8 mouse cellular contexts compared by ENCODE assay signal in genomic region chr7:29168791-29169230, GRCm38 (mm10). TPM values are rescaled to one million over a fixed set of nuclear protein-coding genes. Genes with fewer than 3 reads are reported as not detected.
DNase-seq lines count a peak whose midpoint lies in the region; ATAC-seq lines count a peak whose summit lies in the region.

No protein-coding gene starts in this region.

- H3K36me3 ChIP-seq in lung, embryonic 16.5 days (ENCODE audit: control insufficient read depth, insufficient read depth, low read length), result peaks cover 4% of the 10 kb centered on the region
- peaks cover 11% of the 10 kb centered on the region for H3K36me3 ChIP-seq in forebrain, embryonic 15.5 days
- peaks cover 3% of the 10 kb centered on the region; the same call in 1 of the 2 replicates for H3K36me3 ChIP-seq in liver, embryonic 16.5 days (ENCODE audit: control insufficient read depth, insufficient read depth)
- H3K36me3 ChIP-seq in stomach, embryonic 16.5 days (ENCODE audit: control insufficient read depth, insufficient read depth, low read length), result 0 out of 2 replicates have a peak, but pooled peaks cover 9% of the 10 kb centered on the region

- peak; percentile 30 to 46 for DNase-seq in cerebellum, adult 18-20 months
- no peak for DNase-seq in lung, postnatal 36 days
- DNase-seq in T-cell, adult 2 months (ENCODE audit: low spot score), result no peak

- under 1% methylated on average over 14 of the region's 14 CpGs for WGBS in lung, embryonic 16.5 days
- under 1% methylated on average over 14 of the region's 14 CpGs for WGBS in forebrain, embryonic 15.5 days
- 1% methylated on average over 14 of the region's 14 CpGs for WGBS in liver, embryonic 16.5 days (ENCODE audit: insufficient replicate concordance)
- WGBS in stomach, embryonic 16.5 days, result 2% methylated on average over 14 of the region's 14 CpGs

- ATAC-seq in cerebellum, adult (ENCODE audit: insufficient number of reproducible peaks, low FRiP score, low TSS enrichment), result no peak
- ATAC-seq in lung, embryonic 16.5 days (ENCODE audit: low read depth), result no peak
- ATAC-seq in forebrain, embryonic 15.5 days (replicated peaks), result peak; percentile 42
- no peak for ATAC-seq in liver, embryonic 16.5 days (ENCODE audit: low read depth)
- ATAC-seq in stomach, embryonic 16.5 days (ENCODE audit: insufficient read depth, low FRiP score), result no peak

- H3K9me3 ChIP-seq in lung, embryonic 16.5 days (ENCODE audit: control insufficient read depth, low read length), result no peaks in the 10 kb centered on the region
- H3K9me3 ChIP-seq in forebrain, embryonic 15.5 days, result no peaks in the 10 kb centered on the region
- no peaks in the 10 kb centered on the region for H3K9me3 ChIP-seq in liver, embryonic 16.5 days (replicated peaks; ENCODE audit: control insufficient read depth, low read length)
- no peaks in the 10 kb centered on the region for H3K9me3 ChIP-seq in stomach, embryonic 16.5 days (replicated peaks; ENCODE audit: control insufficient read depth, low read length)

- no peak overlapping the region for H3K27ac ChIP-seq in lung, embryonic 16.5 days (ENCODE audit: low read length)
- peak overlapping the region; percentile 86 for H3K27ac ChIP-seq in forebrain, embryonic 15.5 days (replicated peaks)
- H3K27ac ChIP-seq in liver, embryonic 16.5 days (ENCODE audit: low read length), result no peak overlapping the region
- H3K27ac ChIP-seq in stomach, embryonic 16.5 days (ENCODE audit: low read length), result 0 out of 2 replicates have a peak overlapping the region, but pooled peaks have one; percentile 87

- H3K4me3 ChIP-seq in lung, embryonic 16.5 days (ENCODE audit: low read length), result peak overlapping the region; percentile 52
- peak overlapping the region; percentile 83 for H3K4me3 ChIP-seq in forebrain, embryonic 15.5 days
- H3K4me3 ChIP-seq in liver, embryonic 16.5 days (ENCODE audit: low read depth, low read length), result peak overlapping the region; percentile 59
- H3K4me3 ChIP-seq in stomach, embryonic 16.5 days (replicated peaks; ENCODE audit: low read length), result peak overlapping the region; percentile 67

- H3K27me3 ChIP-seq in lung, embryonic 16.5 days (ENCODE audit: control insufficient read depth, insufficient read depth, low read depth, low read length), result peaks cover 41% of the 10 kb centered on the region
- peaks cover 32% of the 10 kb centered on the region for H3K27me3 ChIP-seq in forebrain, embryonic 15.5 days
- H3K27me3 ChIP-seq in liver, embryonic 16.5 days (ENCODE audit: control insufficient read depth, insufficient read depth, low read depth, low read length), result peaks cover 67% of the 10 kb centered on the region
- H3K27me3 ChIP-seq in stomach, embryonic 16.5 days (ENCODE audit: control insufficient read depth, insufficient read depth, low read length), result peaks cover 26% of the 10 kb centered on the region

- peak overlapping the region; percentile 66 for H3K9ac ChIP-seq in lung, embryonic 16.5 days (ENCODE audit: low read length)
- H3K9ac ChIP-seq in forebrain, embryonic 15.5 days (replicated peaks), result peak overlapping the region; percentile 67
- H3K9ac ChIP-seq in liver, embryonic 16.5 days (ENCODE audit: low read depth, low read length), result no peak overlapping the region
- peak overlapping the region; percentile 76 for H3K9ac ChIP-seq in stomach, embryonic 16.5 days (ENCODE audit: low read length)

- peaks cover 25% of the 10 kb centered on the region for H3K4me1 ChIP-seq in lung, embryonic 16.5 days (replicated peaks; ENCODE audit: control insufficient read depth, insufficient read depth, low read length)
- H3K4me1 ChIP-seq in forebrain, embryonic 15.5 days, result peaks cover 40% of the 10 kb centered on the region
- peaks cover 28% of the 10 kb centered on the region for H3K4me1 ChIP-seq in liver, embryonic 16.5 days (ENCODE audit: control insufficient read depth, low read depth, low read length)
- H3K4me1 ChIP-seq in stomach, embryonic 16.5 days (ENCODE audit: control insufficient read depth, insufficient read depth, low read length), result peaks cover 22% of the 10 kb centered on the region

- H3K4me2 ChIP-seq in lung, embryonic 16.5 days (ENCODE audit: low read depth, low read length), result peak overlapping the region; percentile 84
- H3K4me2 ChIP-seq in forebrain, embryonic 15.5 days (replicated peaks), result peak overlapping the region; percentile 82
- H3K4me2 ChIP-seq in liver, embryonic 16.5 days (ENCODE audit: low read depth, low read length), result peak overlapping the region; percentile 76
- H3K4me2 ChIP-seq in stomach, embryonic 16.5 days (ENCODE audit: low read depth, low read length), result peak overlapping the region; percentile 96

RNA-seq across cellular contexts. Expression of gene Ggn, which starts 1.2 kb away (rescaled TPM):
- polyA plus RNA-seq in lung, embryonic 16.5 days (2015; fragmentation: Nextera tagmentation; extraction: Ambion mirVana), result 0.67 and 1.5 TPM in 2 replicates
- polyA plus RNA-seq in forebrain, embryonic 15.5 days (2015; fragmentation: Nextera tagmentation; extraction: Ambion mirVana), result 0.18 TPM in 2 replicates
- polyA plus RNA-seq in liver, embryonic 16.5 days (2015; fragmentation: Nextera tagmentation; extraction: Ambion mirVana), result 0.09 TPM in 1 of 2 replicates, not detected in the other
- 0.51 and 0.56 TPM in 2 replicates for polyA plus RNA-seq in stomach, embryonic 16.5 days (2015; fragmentation: Nextera tagmentation; extraction: Ambion mirVana)

RNA-seq across cellular contexts. Expression of gene Spred3, which starts 1.4 kb away (rescaled TPM):
- 1.2 and 2.0 TPM in 2 replicates for polyA plus RNA-seq in lung, embryonic 16.5 days (2015; fragmentation: Nextera tagmentation; extraction: Ambion mirVana)
- 6.4 TPM in 2 replicates for polyA plus RNA-seq in forebrain, embryonic 15.5 days (2015; fragmentation: Nextera tagmentation; extraction: Ambion mirVana)
- polyA plus RNA-seq in liver, embryonic 16.5 days (2015; fragmentation: Nextera tagmentation; extraction: Ambion mirVana), result 0.19 and 0.25 TPM in 2 replicates
- 1.6 and 2.2 TPM in 2 replicates for polyA plus RNA-seq in stomach, embryonic 16.5 days (2015; fragmentation: Nextera tagmentation; extraction: Ambion mirVana)

RNA-seq across cellular contexts. Expression of gene Psmd8, which starts 11.7 kb away (rescaled TPM):
- polyA plus RNA-seq in lung, embryonic 16.5 days (2015; fragmentation: Nextera tagmentation; extraction: Ambion mirVana), result 256 and 273 TPM in 2 replicates
- polyA plus RNA-seq in forebrain, embryonic 15.5 days (2015; fragmentation: Nextera tagmentation; extraction: Ambion mirVana), result 269 and 274 TPM in 2 replicates
- polyA plus RNA-seq in liver, embryonic 16.5 days (2015; fragmentation: Nextera tagmentation; extraction: Ambion mirVana), result 106 and 111 TPM in 2 replicates
- 242 and 249 TPM in 2 replicates for polyA plus RNA-seq in stomach, embryonic 16.5 days (2015; fragmentation: Nextera tagmentation; extraction: Ambion mirVana)

RNA-seq across cellular contexts. Expression of gene Fam98c, which starts 12.8 kb away (rescaled TPM):
- polyA plus RNA-seq in lung, embryonic 16.5 days (2015; fragmentation: Nextera tagmentation; extraction: Ambion mirVana), result 17.6 and 21.0 TPM in 2 replicates
- polyA plus RNA-seq in forebrain, embryonic 15.5 days (2015; fragmentation: Nextera tagmentation; extraction: Ambion mirVana), result 20.5 and 21.3 TPM in 2 replicates
- polyA plus RNA-seq in liver, embryonic 16.5 days (2015; fragmentation: Nextera tagmentation; extraction: Ambion mirVana), result 3.8 and 4.9 TPM in 2 replicates
- polyA plus RNA-seq in stomach, embryonic 16.5 days (2015; fragmentation: Nextera tagmentation; extraction: Ambion mirVana), result 18.9 and 19.6 TPM in 2 replicates

RNA-seq across cellular contexts. Expression of gene Rasgrp4, which starts 34.2 kb away (rescaled TPM):
- polyA plus RNA-seq in lung, embryonic 16.5 days (2015; fragmentation: Nextera tagmentation; extraction: Ambion mirVana), result 1.4 and 2.3 TPM in 2 replicates
- 0.57 and 0.69 TPM in 2 replicates for polyA plus RNA-seq in forebrain, embryonic 15.5 days (2015; fragmentation: Nextera tagmentation; extraction: Ambion mirVana)
- 1.2 and 1.4 TPM in 2 replicates for polyA plus RNA-seq in liver, embryonic 16.5 days (2015; fragmentation: Nextera tagmentation; extraction: Ambion mirVana)
- 0.56 and 0.61 TPM in 2 replicates for polyA plus RNA-seq in stomach, embryonic 16.5 days (2015; fragmentation: Nextera tagmentation; extraction: Ambion mirVana)

Comparison
In these comparisons a context has a peak if more than half of its experiments do, and no peak if none do; other contexts are left out.
1. DNase-seq: peak in cerebellum, adult 18-20 months (2 of 2); none in lung, postnatal 36 days (single experiment) and T-cell, adult 2 months (single experiment).
2. H3K27ac ChIP-seq: peak in forebrain, embryonic 15.5 days (single experiment) and stomach, embryonic 16.5 days (single experiment); none in lung, embryonic 16.5 days (single experiment) and liver, embryonic 16.5 days (single experiment).
3. Peak in every context shown above with its lines, with median percentiles within 50 percentile points of each other: H3K4me2 ChIP-seq and H3K4me3 ChIP-seq.